Mouse (Mus musculus): ENCODE results near the gene Map2k3. TPM values are rescaled to one million over a fixed set of nuclear protein-coding genes. Genes with fewer than 3 reads are reported as not detected.
A peak's percentile ranks its signal among the peaks of the same experiment; 100 is the strongest.

Gene Map2k3
- polyA plus RNA-seq, 1 experiment from 2014 or later: 106 TPM

DNA sequence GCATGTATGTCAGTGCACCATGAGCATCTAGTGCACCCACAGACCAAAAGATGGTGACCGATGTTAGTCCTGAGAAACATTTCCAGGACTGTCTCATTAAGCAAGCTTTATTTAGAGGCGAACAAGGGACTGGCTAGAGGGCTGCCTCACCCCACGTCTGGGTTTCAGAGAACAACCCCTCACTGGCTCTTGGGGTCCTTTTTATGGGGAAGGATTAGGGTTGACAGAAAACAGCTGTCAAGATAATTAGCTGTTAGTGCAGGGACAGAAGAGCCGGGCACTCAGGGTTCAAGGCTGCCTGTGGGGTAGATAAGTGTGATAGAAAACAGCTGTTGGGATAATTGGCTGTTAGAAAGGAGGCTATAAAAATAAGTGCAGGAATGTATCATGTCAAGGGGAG lies 35.9 kb upstream of the Map2k3 start:
- ATAC-seq (peak; percentile 80), DNase-seq (ENCODE audit: low spot score) (peak; percentile 69)
- Histone ChIP-seq H3K4me1 (ENCODE audit: insufficient read depth, low read depth, low read length) (no peaks in the 10 kb centered on the region; the same call in 1 of the 2 replicates), H3K27me3 (replicated peaks; ENCODE audit: insufficient read depth, low read length) (no peaks in the 10 kb centered on the region), H3K36me3 (ENCODE audit: insufficient read depth, low read length) (no peaks in the 10 kb centered on the region), H3K4me3 (ENCODE audit: low read depth, low read length) (no peak overlapping the region), H3K27ac (ENCODE audit: low read length) (no peak overlapping the region), H3K9me3 (ENCODE audit: low read length) (no peaks in the 10 kb centered on the region), H3K4me2 (replicated peaks; ENCODE audit: low read depth, low read length) (no peak overlapping the region), H3K9ac (replicated peaks; ENCODE audit: low read depth) (no peak overlapping the region)
- TF ChIP-seq CTCF (IDR thresholded peaks at IDR 0.05) (no peak), EP300 (IDR thresholded peaks at IDR 0.05) (peak; percentile 42)
- WGBS: 26% methylated on average over 4 of the region's 4 CpGs

DNA sequence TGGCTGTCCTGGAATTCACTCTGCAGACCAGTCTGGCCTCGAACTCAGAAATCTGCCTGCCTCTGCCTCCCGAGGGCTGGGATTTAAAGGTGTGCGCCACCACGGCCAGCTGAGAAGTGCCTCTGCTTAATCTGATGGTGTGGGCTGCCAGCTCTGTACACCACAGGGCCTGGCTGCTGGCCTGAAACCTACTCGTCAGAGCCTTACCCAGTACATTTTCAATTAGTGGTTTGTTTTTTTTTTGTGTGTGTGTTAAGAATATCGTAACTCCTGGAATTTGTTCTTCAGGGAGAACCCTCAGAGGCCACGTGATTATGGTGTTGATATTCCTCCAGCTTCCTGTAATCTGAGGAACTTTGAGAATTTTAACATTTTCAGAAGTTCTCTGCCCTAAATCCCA lies 29.8 kb upstream of the Map2k3 start:
- ATAC-seq (no peak), DNase-seq (ENCODE audit: low spot score) (peak; percentile 34)
- Histone ChIP-seq H3K36me3 (ENCODE audit: insufficient read depth, low read length) (peaks cover 13% of the 10 kb centered on the region), H3K9ac (replicated peaks; ENCODE audit: low read depth) (no peak overlapping the region), H3K4me2 (replicated peaks; ENCODE audit: low read depth, low read length) (no peak overlapping the region), H3K27ac (ENCODE audit: low read length) (no peak overlapping the region), H3K27me3 (replicated peaks; ENCODE audit: insufficient read depth, low read length) (no peaks in the 10 kb centered on the region), H3K4me3 (ENCODE audit: low read depth, low read length) (no peak overlapping the region), H3K9me3 (ENCODE audit: low read length) (no peaks in the 10 kb centered on the region), H3K4me1 (ENCODE audit: insufficient read depth, low read depth, low read length) (no peaks in the 10 kb centered on the region)
- 69% methylated on average over 7 of the region's 7 CpGs for whole genome bisulfite sequencing
- TF ChIP-seq CTCF (IDR thresholded peaks at IDR 0.05) (no peak), EP300 (IDR thresholded peaks at IDR 0.05) (no peak)

DNA sequence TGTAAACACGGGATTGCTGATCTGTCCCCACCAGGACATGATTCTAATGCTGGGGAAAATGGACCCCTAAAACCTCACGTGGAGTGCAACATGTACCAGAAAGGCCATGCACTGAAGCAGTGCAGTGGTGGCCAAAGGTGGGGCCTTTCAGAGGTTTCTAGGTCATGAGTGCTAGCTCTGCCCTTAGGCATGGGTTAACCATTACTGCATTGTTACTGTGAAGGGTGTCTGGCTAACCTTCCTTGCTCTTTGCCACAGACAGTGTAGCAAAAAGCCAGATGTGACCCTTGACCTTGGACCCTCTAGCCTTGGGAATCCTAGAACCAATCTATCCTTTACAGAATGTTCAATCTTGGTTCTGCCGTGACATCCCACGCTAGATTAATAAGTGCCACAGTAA lies 29.3 kb upstream of the Map2k3 start:
- Histone ChIP-seq H3K36me3 (ENCODE audit: insufficient read depth, low read length) (peaks cover 13% of the 10 kb centered on the region), H3K27ac (ENCODE audit: low read length) (no peak overlapping the region), H3K27me3 (replicated peaks; ENCODE audit: insufficient read depth, low read length) (no peaks in the 10 kb centered on the region), H3K9ac (replicated peaks; ENCODE audit: low read depth) (no peak overlapping the region), H3K4me3 (ENCODE audit: low read depth, low read length) (no peak overlapping the region), H3K4me1 (ENCODE audit: insufficient read depth, low read depth, low read length) (no peaks in the 10 kb centered on the region), H3K4me2 (replicated peaks; ENCODE audit: low read depth, low read length) (no peak overlapping the region), H3K9me3 (ENCODE audit: low read length) (no peaks in the 10 kb centered on the region)
- WGBS: 64% methylated on average over 4 of the region's 4 CpGs
- no peak for ATAC-seq
- DNase-seq (ENCODE audit: low spot score): no peak
- no peak for TF ChIP-seq EP300 (IDR thresholded peaks at IDR 0.05)
- TF ChIP-seq CTCF (IDR thresholded peaks at IDR 0.05): no peak

DNA sequence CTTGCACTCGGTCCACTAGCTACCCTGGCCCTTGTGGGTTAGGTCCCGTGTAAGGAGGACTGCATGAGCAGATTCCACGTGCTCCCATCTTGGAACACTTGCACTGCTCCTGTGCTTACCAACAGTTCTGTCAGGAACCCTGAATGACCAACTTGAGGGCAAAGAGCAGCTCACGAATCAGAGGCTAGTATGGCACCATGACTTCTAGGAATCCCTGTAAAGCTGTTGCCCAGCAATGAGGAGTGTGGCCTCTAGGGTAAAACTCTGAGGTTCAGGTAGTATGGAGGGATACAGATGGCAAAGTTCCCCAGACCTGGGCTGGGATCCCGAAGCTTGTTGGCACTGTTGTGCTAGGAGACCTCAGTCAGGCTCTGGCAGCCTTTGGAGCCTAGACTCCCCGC lies 28.2 kb upstream of the Map2k3 start:
- Histone ChIP-seq H3K9ac (replicated peaks; ENCODE audit: low read depth) (no peak overlapping the region), H3K4me2 (replicated peaks; ENCODE audit: low read depth, low read length) (no peak overlapping the region), H3K4me1 (ENCODE audit: insufficient read depth, low read depth, low read length) (no peaks in the 10 kb centered on the region), H3K9me3 (ENCODE audit: low read length) (no peaks in the 10 kb centered on the region), H3K36me3 (ENCODE audit: insufficient read depth, low read length) (peaks cover 13% of the 10 kb centered on the region), H3K4me3 (ENCODE audit: low read depth, low read length) (no peak overlapping the region), H3K27me3 (replicated peaks; ENCODE audit: insufficient read depth, low read length) (no peaks in the 10 kb centered on the region), H3K27ac (ENCODE audit: low read length) (no peak overlapping the region)
- 80% methylated on average over 6 of the region's 6 CpGs for WGBS
- ATAC-seq (no peak), DNase-seq (ENCODE audit: low spot score) (no peak)
- no peak for TF ChIP-seq EP300 (IDR thresholded peaks at IDR 0.05)
- TF ChIP-seq CTCF (IDR thresholded peaks at IDR 0.05): no peak

DNA sequence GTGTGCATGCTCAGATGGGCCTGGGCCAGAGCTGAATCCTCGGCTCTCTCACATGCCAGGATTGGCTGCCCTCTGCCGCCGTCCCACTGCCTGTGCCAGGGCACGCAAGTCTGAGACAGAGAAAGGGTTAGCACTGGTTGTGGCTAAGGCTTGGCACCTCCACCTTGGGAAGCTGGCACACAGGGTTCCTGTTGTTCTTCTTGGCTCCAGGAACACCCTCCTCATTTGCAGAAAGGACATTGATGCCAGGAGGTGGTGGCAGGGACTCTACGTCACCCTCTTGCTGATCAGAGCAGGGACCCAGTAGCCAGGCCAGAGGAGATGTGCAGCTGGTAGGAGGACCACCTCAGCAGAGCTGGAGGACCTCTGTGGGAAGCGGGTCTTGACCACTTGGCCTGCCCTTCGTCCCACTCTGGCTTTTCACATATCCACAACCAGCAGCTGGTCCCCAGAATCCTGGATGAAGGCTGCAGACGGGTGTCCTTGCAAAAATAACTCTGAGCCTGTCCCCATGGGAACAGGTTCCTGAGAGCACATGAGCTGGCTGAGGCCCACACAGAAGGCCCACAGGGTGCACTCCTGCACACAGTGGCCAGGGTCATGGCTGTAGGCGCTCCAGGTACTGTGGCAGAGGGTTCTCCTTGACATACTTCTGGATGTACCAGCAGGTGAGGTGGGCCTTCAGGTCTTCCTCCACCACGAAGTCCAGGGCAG lies 26.3 kb upstream of the Map2k3 start:
- WGBS: 87% methylated on average over 10 of the region's 10 CpGs
- Histone ChIP-seq H3K27me3 (replicated peaks; ENCODE audit: insufficient read depth, low read length) (no peaks in the 10 kb centered on the region), H3K9me3 (ENCODE audit: low read length) (no peaks in the 10 kb centered on the region), H3K4me1 (ENCODE audit: insufficient read depth, low read depth, low read length) (no peaks in the 10 kb centered on the region), H3K4me2 (replicated peaks; ENCODE audit: low read depth, low read length) (no peak overlapping the region), H3K27ac (ENCODE audit: low read length) (no peak overlapping the region), H3K36me3 (ENCODE audit: insufficient read depth, low read length) (peaks cover 13% of the 10 kb centered on the region), H3K9ac (replicated peaks; ENCODE audit: low read depth) (no peak overlapping the region), H3K4me3 (ENCODE audit: low read depth, low read length) (no peak overlapping the region)
- DNase-seq (ENCODE audit: low spot score) (no peak), ATAC-seq (no peak)
- TF ChIP-seq EP300 (IDR thresholded peaks at IDR 0.05) (no peak), CTCF (IDR thresholded peaks at IDR 0.05) (no peak)

DNA sequence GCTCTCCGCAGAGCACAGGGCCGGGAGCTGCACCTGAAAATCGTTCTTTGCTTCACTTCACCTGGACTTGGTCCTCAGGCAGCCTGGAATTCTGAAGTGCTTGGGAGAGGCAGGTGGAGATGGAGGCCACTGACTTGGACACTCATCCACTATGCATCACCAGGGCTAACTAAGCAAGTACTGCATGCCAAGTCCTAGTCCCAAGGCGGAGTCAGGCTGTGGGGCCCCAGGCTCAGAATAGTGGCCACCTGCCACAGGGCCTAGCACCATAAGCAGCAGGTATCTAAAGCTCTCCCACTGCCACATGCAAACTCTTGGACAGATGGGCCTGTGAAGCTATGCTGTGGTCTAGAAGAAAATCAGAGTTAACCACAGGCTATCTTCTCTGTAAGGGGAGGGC lies 25.4 kb upstream of the Map2k3 start:
- Histone ChIP-seq H3K27ac (ENCODE audit: low read length) (no peak overlapping the region), H3K9ac (replicated peaks; ENCODE audit: low read depth) (no peak overlapping the region), H3K27me3 (replicated peaks; ENCODE audit: insufficient read depth, low read length) (no peaks in the 10 kb centered on the region), H3K9me3 (ENCODE audit: low read length) (no peaks in the 10 kb centered on the region), H3K4me3 (ENCODE audit: low read depth, low read length) (no peak overlapping the region), H3K4me1 (ENCODE audit: insufficient read depth, low read depth, low read length) (0 out of 2 replicates have a peak, but pooled peaks cover under 1% of the 10 kb centered on the region), H3K36me3 (ENCODE audit: insufficient read depth, low read length) (peaks cover 13% of the 10 kb centered on the region), H3K4me2 (replicated peaks; ENCODE audit: low read depth, low read length) (no peak overlapping the region)
- WGBS: 63% methylated on average over 4 of the region's 4 CpGs
- no peak for DNase-seq (ENCODE audit: low spot score)
- no peak for ATAC-seq
- TF ChIP-seq EP300 (IDR thresholded peaks at IDR 0.05) (no peak), CTCF (IDR thresholded peaks at IDR 0.05) (no peak)
